15 mouse cellular contexts compared by ENCODE assay signal in the genomic region with DNA sequence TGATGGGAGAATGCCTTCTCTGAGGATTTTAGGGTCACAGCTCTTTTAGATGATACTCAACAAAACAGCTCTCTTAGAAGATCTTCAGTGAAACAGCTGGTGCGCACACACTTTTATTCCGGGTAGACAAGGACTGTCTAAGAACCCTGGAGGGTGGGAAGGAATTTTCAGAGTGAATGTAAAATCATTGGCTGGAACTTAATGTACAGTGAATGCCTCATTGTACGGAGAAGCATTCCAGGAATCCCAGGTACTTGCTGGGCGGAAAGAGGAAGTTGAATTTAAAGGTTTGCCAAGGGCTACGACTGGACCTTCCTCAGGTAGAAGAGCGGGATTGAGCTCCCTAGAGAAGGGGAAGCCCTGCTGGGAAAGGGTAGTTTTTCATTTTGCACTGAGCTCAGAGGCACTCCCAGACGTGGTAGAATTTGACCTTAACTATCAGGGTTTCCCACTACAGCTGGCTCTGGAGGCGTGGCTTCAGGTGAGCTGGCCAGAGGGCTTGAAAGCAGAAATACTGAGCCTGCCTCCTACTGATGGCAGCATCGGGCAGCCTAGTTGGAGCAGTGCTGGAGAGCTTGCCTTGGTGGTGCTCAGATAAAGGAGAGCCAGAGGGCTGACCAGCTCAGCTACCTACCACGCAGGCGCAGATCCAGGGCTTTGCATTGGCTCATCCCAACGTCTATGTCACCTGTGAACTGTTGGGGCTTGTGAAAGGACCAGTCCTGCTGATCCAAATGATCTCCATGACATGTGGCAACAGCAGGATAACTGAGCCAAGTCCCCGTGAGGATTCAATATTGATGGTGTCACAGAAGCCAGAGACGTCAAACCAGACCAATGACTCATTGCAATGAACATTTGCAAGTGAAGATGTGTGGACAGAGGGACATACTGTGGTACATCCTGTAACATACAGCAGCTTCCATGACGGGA. TPM values are rescaled to one million over a fixed set of nuclear protein-coding genes. Genes with fewer than 3 reads are reported as not detected.
DNase-seq lines count a peak whose midpoint lies in the region; ATAC-seq and TF ChIP-seq lines count a peak whose summit lies in the region.
"Had no signal": no experiment of that assay in that cellular context is flagged by ENCODE, and none has a peak within 500 bp of the region (broad histone marks: within the 10 kb centered on the region; RNA-seq: fewer than 3 reads in every experiment).

No protein-coding gene starts in this region.

- TF ChIP-seq POLR2A in ES-Bruce4 (IDR thresholded peaks at IDR 0.05; ENCODE audit: insufficient read depth, low read length) = no peak

- WGBS in embryonic facial prominence, embryonic 14.5 days = 48% methylated on average over 15 of the region's 15 CpGs
- whole genome bisulfite sequencing in embryonic facial prominence, embryonic 10.5 days = 67% methylated on average over 15 of the region's 15 CpGs
- WGBS in intestine, embryonic 16.5 days = 58% methylated on average over 15 of the region's 15 CpGs

- no peak for DNase-seq in embryonic facial prominence, embryonic 14.5 days (ENCODE audit: low spot score)
- no peak for DNase-seq in embryonic facial prominence, embryonic 10.5 days (ENCODE audit: low spot score)
- DNase-seq in lung, postnatal 10 days = peak; percentile 17
- DNase-seq in heart, postnatal 4 days = no peak
- DNase-seq in layer of hippocampus, adult 18-20 months (ENCODE audit: low spot score in 2 of 2) = no peak
- no peak for DNase-seq in cerebellum, postnatal 36 days
- DNase-seq: cerebellum, adult 8-10 months; gastrocnemius, adult 2 months had no signal

- ATAC-seq in embryonic facial prominence, embryonic 14.5 days (ENCODE audit: low read depth) = no peak; the same call in 1 of the 2 replicates
- peak; percentile 72 for ATAC-seq in intestine, embryonic 16.5 days
- ATAC-seq: midbrain, embryonic 13.5 days had no signal

- H3K4me1 ChIP-seq in embryonic facial prominence, embryonic 14.5 days (ENCODE audit: control insufficient read depth, insufficient read depth, low read length) = no peaks in the 10 kb centered on the region
- H3K4me1 ChIP-seq in embryonic facial prominence, embryonic 10.5 days = peaks cover 5% of the 10 kb centered on the region
- H3K4me1 ChIP-seq in ES-Bruce4 (ENCODE audit: control insufficient read depth, insufficient read depth, low read length) = no peaks in the 10 kb centered on the region
- no peaks in the 10 kb centered on the region for H3K4me1 ChIP-seq in intestine, embryonic 16.5 days (ENCODE audit: control insufficient read depth, insufficient read depth, low read length)

- TF ChIP-seq CTCF in ES-Bruce4 (IDR thresholded peaks at IDR 0.05; ENCODE audit: low read depth, low read length) = no peak

- TF ChIP-seq EP300 in ES-Bruce4 (IDR thresholded peaks at IDR 0.05; ENCODE audit: insufficient read depth, low read depth, low read length) = no peak

- no peak overlapping the region for H3K9ac ChIP-seq in embryonic facial prominence, embryonic 14.5 days (ENCODE audit: low read depth, low read length)
- H3K9ac ChIP-seq in ES-Bruce4 (ENCODE audit: low read depth, poor library complexity, severe bottlenecking) = no peak overlapping the region
- no peak overlapping the region for H3K9ac ChIP-seq in intestine, embryonic 16.5 days (ENCODE audit: low read depth, low read length)
- H3K9ac ChIP-seq: liver, embryonic 15.5 days; midbrain, embryonic 13.5 days had no signal

- no peaks in the 10 kb centered on the region for H3K9me3 ChIP-seq in embryonic facial prominence, embryonic 14.5 days (ENCODE audit: control insufficient read depth, low read length)
- no peaks in the 10 kb centered on the region for H3K9me3 ChIP-seq in embryonic facial prominence, embryonic 10.5 days
- no peaks in the 10 kb centered on the region for H3K9me3 ChIP-seq in ES-Bruce4 (replicated peaks; ENCODE audit: control insufficient read depth, insufficient read depth, low read length, poor library complexity, severe bottlenecking)
- H3K9me3 ChIP-seq in intestine, embryonic 16.5 days (ENCODE audit: control insufficient read depth, low read length) = no peaks in the 10 kb centered on the region
- H3K9me3 ChIP-seq: heart, embryonic 10.5 days; liver, embryonic 15.5 days; midbrain, embryonic 13.5 days had no signal

- H3K4me3 ChIP-seq in embryonic facial prominence, embryonic 14.5 days (ENCODE audit: low read depth, low read length) = no peak overlapping the region
- no peak overlapping the region for H3K4me3 ChIP-seq in embryonic facial prominence, embryonic 10.5 days
- no peak overlapping the region for H3K4me3 ChIP-seq in ES-Bruce4 (ENCODE audit: low read depth, low read length)
- H3K4me3 ChIP-seq in intestine, embryonic 16.5 days (ENCODE audit: low read length) = no peak overlapping the region
- H3K4me3 ChIP-seq: gastrocnemius, adult 2 months; heart, embryonic 10.5 days; liver, embryonic 15.5 days; midbrain, embryonic 13.5 days had no signal

- 0 out of 2 replicates have a peak overlapping the region, but pooled peaks have one; percentile 0 for H3K4me2 ChIP-seq in embryonic facial prominence, embryonic 14.5 days (ENCODE audit: low read depth, low read length)
- no peak overlapping the region for H3K4me2 ChIP-seq in intestine, embryonic 16.5 days (ENCODE audit: low read depth, low read length)
- H3K4me2 ChIP-seq: liver, embryonic 15.5 days; midbrain, embryonic 13.5 days had no signal

- H3K27ac ChIP-seq in embryonic facial prominence, embryonic 14.5 days (replicated peaks; ENCODE audit: low read depth, low read length) = no peak overlapping the region
- H3K27ac ChIP-seq in embryonic facial prominence, embryonic 10.5 days (replicated peaks) = no peak overlapping the region
- peak overlapping the region; percentile 5; the same call in 1 of the 2 replicates for H3K27ac ChIP-seq in ES-Bruce4 (ENCODE audit: insufficient read depth, low read length)
- no peak overlapping the region for H3K27ac ChIP-seq in intestine, embryonic 16.5 days (ENCODE audit: low read length)
- H3K27ac ChIP-seq: gastrocnemius, adult 2 months; heart, embryonic 10.5 days; kidney, postnatal 0 days; liver, embryonic 15.5 days; midbrain, embryonic 13.5 days had no signal

- H3K27me3 ChIP-seq in embryonic facial prominence, embryonic 14.5 days (replicated peaks; ENCODE audit: control insufficient read depth, insufficient read depth, low read length) = no peaks in the 10 kb centered on the region
- H3K27me3 ChIP-seq in embryonic facial prominence, embryonic 10.5 days (replicated peaks; ENCODE audit: low read depth, poor library complexity, severe bottlenecking) = no peaks in the 10 kb centered on the region
- H3K27me3 ChIP-seq in ES-Bruce4 (ENCODE audit: control insufficient read depth, insufficient read depth, low read length, poor library complexity, severe bottlenecking) = no peaks in the 10 kb centered on the region
- H3K27me3 ChIP-seq in intestine, embryonic 16.5 days (replicated peaks; ENCODE audit: control insufficient read depth, insufficient read depth, low read length) = no peaks in the 10 kb centered on the region
- H3K27me3 ChIP-seq: midbrain, embryonic 13.5 days had no signal

- H3K36me3 ChIP-seq in embryonic facial prominence, embryonic 14.5 days (ENCODE audit: control insufficient read depth, insufficient read depth, low read length) = no peaks in the 10 kb centered on the region
- H3K36me3 ChIP-seq in embryonic facial prominence, embryonic 10.5 days (replicated peaks) = no peaks in the 10 kb centered on the region
- H3K36me3 ChIP-seq in ES-Bruce4 (ENCODE audit: control insufficient read depth, insufficient read depth, low read length, poor library complexity, severe bottlenecking) = no peaks in the 10 kb centered on the region
- H3K36me3 ChIP-seq in intestine, embryonic 16.5 days (ENCODE audit: control insufficient read depth, insufficient read depth, low read length) = no peaks in the 10 kb centered on the region
- H3K36me3 ChIP-seq: heart, embryonic 10.5 days; liver, embryonic 15.5 days; midbrain, embryonic 13.5 days had no signal

RNA-seq across cellular contexts. Expression of gene Plekhb1, which starts 17.0 kb away (rescaled TPM):
- polyA plus RNA-seq in embryonic facial prominence, embryonic 14.5 days (2014; fragmentation: Nextera tagmentation; extraction: Ambion mirVana) = 12.3 and 12.6 TPM in 2 replicates
- 4.7 and 4.8 TPM in 2 replicates for polyA plus RNA-seq in embryonic facial prominence, embryonic 10.5 days (2016; fragmentation: Nextera tagmentation; extraction: Ambion mirVana)
- 3.9 and 4.0 TPM in 2 replicates for polyA plus RNA-seq in ES-Bruce4 (2011; ENCODE audit: insufficient read depth, insufficient read length, low read depth, missing spikeins)
- polyA plus RNA-seq in intestine, embryonic 16.5 days (2015; fragmentation: Nextera tagmentation; extraction: Ambion mirVana) = 15.1 and 15.8 TPM in 2 replicates
- 1 to 10 TPM in 1 of 2 experiments, under 1 TPM in 1; 0.65 to 1.5 TPM for total RNA-seq in heart, postnatal 4 days (2021)
- total RNA-seq in layer of hippocampus, adult 18-20 months (2021) = 100 to 1,000 TPM; 285 to 292 TPM
- total RNA-seq: hematopoietic stem cell, adult 5-6 weeks had no signal

RNA-seq across cellular contexts. Expression of gene Fam168a, which starts 27.2 kb away (rescaled TPM):
- polyA plus RNA-seq in embryonic facial prominence, embryonic 14.5 days (2014; fragmentation: Nextera tagmentation; extraction: Ambion mirVana) = 42.3 and 44.6 TPM in 2 replicates
- polyA plus RNA-seq in embryonic facial prominence, embryonic 10.5 days (2016; fragmentation: Nextera tagmentation; extraction: Ambion mirVana) = 30.3 and 31.6 TPM in 2 replicates
- 27.4 and 35.5 TPM in 2 replicates for polyA plus RNA-seq in ES-Bruce4 (2011; ENCODE audit: insufficient read depth, insufficient read length, low read depth, missing spikeins)
- 21.2 and 24.9 TPM in 2 replicates for polyA plus RNA-seq in intestine, embryonic 16.5 days (2015; fragmentation: Nextera tagmentation; extraction: Ambion mirVana)
- total RNA-seq in heart, postnatal 4 days (2021) = 10 to 100 TPM; 55.1 to 58.6 TPM
- total RNA-seq in layer of hippocampus, adult 18-20 months (2021) = 100 to 1,000 TPM; 217 to 233 TPM
